Mouse (Mus musculus) heart, postnatal 25 days (tissue): ENCODE measurements around the gene Rsad2. TPM values are rescaled to one million over a fixed set of nuclear protein-coding genes. Genes with fewer than 3 reads are reported as not detected.

ENCODE experiments used
- DNase-seq: peaks from one replicate; pipeline ENCODE4 v3.0.0; 2022; ENCODE audit warnings: low spot score
- intact Hi-C: fragments of 180-260 bp; cut with DNase I; formaldehyde crosslinking; loops from one replicate; pipeline ENCODE4 v1.15.1; 2025
- microRNA-seq: library from miRNA; unstranded; fragments of <30 nt; microRNA quantifications from one replicate; pipeline ENCODE4 v1.2.0, GENCODE M21; 2022
- total RNA-seq, 2 experiments: library from RNA; stranded (reverse); gene quantifications; 2 replicates each; pipeline ENCODE4 v1.2.3; 2021

Rsad2 gene
- total RNA-seq, 2 experiments from 2014 or later, result 9.6 to 12.4 TPM

DNA sequence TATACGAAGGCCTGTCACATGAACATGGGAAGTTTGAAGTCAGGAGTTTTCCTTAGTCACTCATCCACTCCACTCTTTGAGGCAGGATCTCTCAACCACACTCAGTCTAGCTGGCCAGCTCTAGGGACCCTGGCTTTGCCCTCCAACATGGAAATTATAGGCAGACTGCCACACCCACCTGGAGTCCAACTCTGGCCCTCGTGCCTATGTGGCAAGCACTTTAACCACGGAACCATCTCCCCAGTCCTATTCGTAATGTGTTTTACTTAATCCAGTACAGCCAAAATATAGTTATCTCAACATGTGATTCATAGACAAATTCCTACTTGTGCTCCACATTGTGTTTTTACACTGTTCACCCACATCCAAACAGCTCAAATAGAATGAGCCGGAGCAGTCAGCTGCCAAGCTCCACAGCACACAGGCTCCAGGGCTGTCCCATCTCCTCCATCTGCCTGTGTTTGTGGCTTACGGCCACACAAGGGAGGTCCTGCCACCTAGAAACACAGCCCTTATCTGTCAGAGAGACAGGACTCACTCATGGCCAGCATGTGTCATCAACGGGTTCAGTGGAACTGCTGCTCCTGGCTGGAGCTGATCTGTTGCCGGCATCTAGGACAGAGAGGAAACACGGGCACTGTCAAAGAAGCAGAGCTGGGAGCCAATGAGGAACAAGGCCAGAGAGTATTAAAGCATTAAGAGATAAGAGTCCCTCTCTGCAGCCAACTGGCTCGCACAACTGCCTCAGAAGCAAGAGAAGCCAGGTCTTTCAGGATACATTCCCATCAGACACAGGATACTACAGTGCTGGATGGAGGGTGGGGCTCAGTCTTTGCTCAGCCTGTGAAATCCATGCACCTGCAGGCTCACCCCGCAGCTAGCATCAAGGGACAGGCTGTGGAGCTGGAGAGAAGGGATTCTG lies 51.2 kb downstream of the Rsad2 start:
- peak; percentile 54 for DNase-seq
- intact Hi-C loops, result loop anchor here (2.0 kb wide), 1 partner anchor 48 kb away; no protein-coding TSS in a partner anchor

DNA sequence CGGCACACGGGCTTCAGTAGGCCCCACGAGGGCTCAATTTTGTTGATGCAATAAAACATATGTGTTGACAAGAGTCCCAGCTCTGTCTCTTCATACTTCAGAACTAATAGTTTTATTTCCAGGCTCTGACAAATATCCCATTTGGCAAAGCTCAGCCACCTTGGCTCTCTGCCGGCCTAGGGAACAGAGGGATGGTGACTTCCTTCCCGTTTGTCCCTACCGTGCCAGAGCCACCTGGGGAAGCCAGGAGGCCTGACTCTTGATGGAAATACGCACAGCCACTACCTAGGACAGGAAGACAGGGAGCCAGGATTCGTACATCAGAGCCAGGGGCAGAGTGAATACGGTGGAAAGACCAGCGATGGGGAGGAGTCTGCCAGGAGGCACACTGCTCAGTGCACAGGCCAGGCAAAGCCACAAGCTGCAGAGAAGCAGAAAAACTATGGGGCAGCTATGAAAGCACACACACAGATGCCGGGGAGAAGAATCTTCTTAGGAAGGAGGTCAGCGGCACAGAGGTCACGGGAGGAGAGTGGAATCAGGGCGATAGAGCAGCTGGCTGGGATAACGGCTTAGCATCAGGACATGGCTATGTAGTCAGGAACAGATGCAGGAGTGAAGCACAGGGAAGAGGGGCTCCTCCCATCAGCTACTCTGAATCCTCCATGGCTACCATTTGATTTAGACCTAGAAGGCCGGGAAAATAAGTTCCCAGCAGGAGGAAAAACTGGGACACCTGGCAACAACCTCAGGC lies 52.7 kb downstream of the Rsad2 start:
- peak; percentile 48 for DNase-seq
- intact Hi-C loops, result loop anchor here (2.0 kb wide), 1 partner anchor 47 kb away; no protein-coding TSS in a partner anchor

- DNase-seq, result no peak
- intact Hi-C loops, result no loop called here
These were observed 54.4 kb downstream of the Rsad2 start for GRCm38 (mm10) chr12:26401696-26402470.

GRCm38 (mm10) chr12:26401254-26401653 lies 55.0 kb downstream of the Rsad2 start:
- no peak for DNase-seq
- intact Hi-C loops, result no loop called here

- no peak for DNase-seq
- intact Hi-C loops, result no loop called here
These were observed 55.5 kb downstream of the Rsad2 start for GRCm38 (mm10) chr12:26400762-26401161.

DNA sequence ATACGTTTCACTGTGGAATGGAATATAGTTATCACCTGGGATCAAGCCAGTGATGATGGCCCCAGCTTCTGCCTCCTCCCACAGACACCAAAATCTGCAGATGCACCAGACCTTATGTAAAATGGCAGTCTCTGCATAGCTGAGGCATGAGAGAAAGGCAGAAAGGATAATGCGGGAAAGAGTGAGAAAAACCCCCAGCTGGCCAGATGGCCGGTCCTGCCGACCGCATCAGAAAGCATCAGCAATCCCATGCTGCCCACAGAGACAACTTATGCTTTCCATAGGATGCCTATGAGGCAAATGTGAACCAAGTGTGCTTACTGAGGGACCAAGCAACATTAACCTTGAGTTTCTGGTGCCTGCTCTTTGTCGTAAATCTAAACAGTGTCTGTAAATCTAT lies 56.9 kb downstream of the Rsad2 start:
- no peak for DNase-seq
- intact Hi-C loops, result no loop called here

DNA sequence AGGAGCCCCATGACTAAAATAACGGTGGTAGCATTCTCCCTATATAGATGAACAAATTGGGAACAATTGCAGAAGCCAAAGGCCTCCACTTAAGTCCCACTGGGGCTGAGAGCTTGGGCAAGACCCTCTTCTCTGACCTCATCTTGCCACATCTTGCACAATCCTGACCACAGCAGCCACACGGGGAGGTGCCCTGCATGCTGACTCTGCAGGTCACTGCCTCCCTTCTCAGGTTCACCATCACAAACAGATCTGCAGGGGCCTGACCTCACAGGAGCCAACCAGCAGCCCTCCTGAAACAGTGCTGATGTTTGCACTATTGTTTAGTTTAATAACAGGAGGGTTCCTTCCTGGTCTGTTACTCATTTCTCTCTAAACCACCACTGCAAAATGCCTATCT lies 57.7 kb downstream of the Rsad2 start:
- intact Hi-C loops, result no loop called here
- no peak for DNase-seq

DNA sequence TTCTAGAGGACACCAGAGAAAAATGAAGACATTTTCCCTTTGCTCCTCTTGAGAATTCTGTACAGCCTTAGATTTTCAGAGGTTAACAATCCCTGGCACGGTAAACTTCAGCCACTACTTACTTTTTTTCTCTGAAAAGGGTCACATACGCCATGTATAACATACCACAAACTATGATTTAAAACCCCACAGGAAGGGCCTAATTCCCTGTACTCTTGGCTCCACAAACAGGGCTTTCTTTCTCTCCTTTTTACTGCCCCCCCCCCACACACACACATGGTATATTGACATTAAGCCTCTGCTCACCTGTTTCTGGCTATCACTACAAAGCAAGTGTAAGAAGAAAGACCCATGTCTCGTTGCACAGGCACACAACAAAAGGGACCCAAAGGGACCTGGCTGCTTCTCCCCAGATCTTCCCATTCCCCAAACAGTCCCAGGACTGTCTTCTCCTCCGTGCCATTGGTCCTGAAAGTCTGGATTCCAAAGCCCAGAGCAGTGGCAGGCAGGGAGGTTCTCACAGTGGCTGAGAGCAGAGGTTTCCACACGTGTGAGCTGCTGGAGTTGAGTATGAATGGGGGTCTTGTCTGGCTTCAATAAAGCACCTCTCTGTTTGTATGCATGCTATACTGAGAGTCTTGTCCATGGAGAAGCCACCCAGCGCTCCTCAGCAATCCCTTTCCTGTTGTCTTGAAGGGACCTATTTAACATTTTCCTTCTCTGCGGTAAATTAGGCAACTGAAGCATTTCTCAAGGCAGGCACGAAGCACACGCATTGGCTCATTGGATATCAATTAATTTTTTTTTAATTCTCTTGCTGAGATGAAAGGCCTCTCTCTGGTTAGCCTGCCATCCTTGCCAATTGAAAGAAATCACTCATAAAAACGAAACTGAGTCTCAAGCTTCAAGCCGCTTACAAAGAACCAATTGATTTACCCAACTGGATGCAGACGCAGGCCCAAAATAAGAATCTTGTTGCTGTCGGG lies 61.5 kb downstream of the Rsad2 start:
- no peak for DNase-seq
- intact Hi-C loops, result no loop called here

DNA sequence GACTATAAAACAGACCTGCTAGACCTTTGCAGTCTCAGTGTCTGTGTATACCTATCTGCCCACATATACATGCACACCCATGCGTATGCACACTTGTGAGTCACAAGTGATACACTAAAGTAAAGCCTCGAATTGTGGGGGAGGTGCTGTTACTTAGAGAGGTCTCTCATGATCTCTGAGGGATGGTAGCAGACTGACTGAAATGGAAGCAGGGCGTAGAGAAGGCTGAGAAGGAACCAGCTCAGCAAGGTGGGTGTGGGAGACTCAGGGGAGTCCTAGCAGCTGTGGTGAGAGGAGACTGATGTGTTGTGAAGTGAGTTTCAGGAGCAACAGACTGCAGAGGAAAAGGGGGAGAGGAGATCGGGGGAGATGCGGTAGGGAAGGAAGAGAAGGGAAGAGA lies 63.0 kb downstream of the Rsad2 start:
- DNase-seq, result no peak
- intact Hi-C loops, result no loop called here

Small RNA genes lying within 50 kb of the gene (microRNA-seq; reads per million reads assigned to microRNA genes)
- gene Mir6538, result 28.9 reads per million, percentile 41 among the genes with 10 or more reads in this experiment

Other genes with a start within 250 kb of the Rsad2 start
- gene Rnf144a, start 41.2 kb downstream of the Rsad2 start, total RNA-seq, result 10 to 100 TPM; 15.5 to 22.1 TPM
- gene Cmpk2, start 12.8 kb upstream of the Rsad2 start, total RNA-seq, result 1 to 10 TPM; 5.4 to 5.7 TPM